Mouse (Mus musculus) left cerebral cortex, postnatal 4 days (tissue): ENCODE data around the gene Olfr1193. TPM values are rescaled to one million over a fixed set of nuclear protein-coding genes. Genes with fewer than 3 reads are reported as not detected.
"Not testable (repeated sequence)": the region's sequence is repeated elsewhere in the genome, so short reads cannot be mapped to it uniquely, and the experiment has no call there.

Experiments used
- DNase-seq: peaks from one replicate; pipeline ENCODE4 v3.0.0-alpha.2; 2022
- intact Hi-C: fragments of 180-260 bp; cut with DNase I; formaldehyde crosslinking; loops from one replicate; pipeline ENCODE4 v1.15.1; 2025
- total RNA-seq, 2 experiments: library from RNA; stranded (reverse); gene quantifications; 2 replicates each; pipeline ENCODE4 v1.2.3; 2021

The Olfr1193 gene
- not detected for total RNA-seq

GRCm38 (mm10) chr2:88675328-88675727, at the start of gene Olfr1193:
TSS of gene Olfr1193 (plus strand) at chr2:88675628.
- intact Hi-C loops, DNase-seq: not testable (repeated sequence)

GRCm38 (mm10) chr2:88640242-88640641, 35.2 kb upstream of the Olfr1193 start, which contains the start of gene Olfr1191-ps1:
TSS of gene Olfr1191-ps1 (plus strand) at chr2:88640542.
- intact Hi-C loops: not testable (repeated sequence)

GRCm38 (mm10) chr2:88648209-88648608, 27.2 kb upstream of the Olfr1193 start, which contains the start of gene Olfr1192-ps1:
TSS of gene Olfr1192-ps1 (plus strand) at chr2:88648509.
- DNase-seq: no peak

More at GRCm38 (mm10) chr2:88640242-88640641, 35.2 kb upstream of the Olfr1193 start, which contains the start of gene Olfr1191-ps1:
- not testable (repeated sequence) for DNase-seq

GRCm38 (mm10) chr2:88689087-88689486, 13.7 kb downstream of the Olfr1193 start, which contains the start of gene Olfr1195:
TSS of gene Olfr1195 (minus strand) at chr2:88689187.
- intact Hi-C loops: no loop called here
- no peak for DNase-seq

More at GRCm38 (mm10) chr2:88648209-88648608, 27.2 kb upstream of the Olfr1193 start, which contains the start of gene Olfr1192-ps1:
- intact Hi-C loops: no loop called here

GRCm38 (mm10) chr2:88704497-88704896, 29.1 kb downstream of the Olfr1193 start, which contains the start of gene Olfr1196:
TSS of gene Olfr1196 (minus strand) at chr2:88704597.
- DNase-seq: no peak
- intact Hi-C loops: no loop called here

Other genes with a start within 250 kb of the Olfr1193 start
- gene Olfr1181, start 249.5 kb upstream of the Olfr1193 start, total RNA-seq: not detected
- gene Gm13757, start 226.5 kb upstream of the Olfr1193 start, total RNA-seq: not detected
- gene Olfr1183, start 220.8 kb upstream of the Olfr1193 start, total RNA-seq: not detected
- not detected for gene Olfr1184, start 192.0 kb upstream of the Olfr1193 start, total RNA-seq
- gene Olfr1185-ps1, start 182.3 kb upstream of the Olfr1193 start, total RNA-seq: not detected
- gene Olfr1186, start 157.1 kb upstream of the Olfr1193 start, total RNA-seq: not detected
- not detected for gene Olfr1188, start 118.7 kb upstream of the Olfr1193 start, total RNA-seq
- not detected for gene Olfr1189, start 89.2 kb upstream of the Olfr1193 start, total RNA-seq
- under 1 TPM in 1 of 2 experiments, not detected in 1; 0.10 TPM for gene Olfr1191-ps1, start 35.1 kb upstream of the Olfr1193 start, total RNA-seq
- gene Olfr1192-ps1, start 27.1 kb upstream of the Olfr1193 start, total RNA-seq: not detected
- gene Olfr1195, start 13.6 kb downstream of the Olfr1193 start, total RNA-seq: not detected
- not detected for gene Olfr1196, start 29.0 kb downstream of the Olfr1193 start, total RNA-seq
- gene Olfr1197, start 56.7 kb downstream of the Olfr1193 start, total RNA-seq: not detected
- not detected for gene Olfr1198, start 75.7 kb downstream of the Olfr1193 start, total RNA-seq
- not detected for gene Olfr1199, start 84.8 kb downstream of the Olfr1193 start, total RNA-seq
- gene Olfr1200, start 94.9 kb downstream of the Olfr1193 start, total RNA-seq: not detected
- not detected for gene Olfr1201, start 117.4 kb downstream of the Olfr1193 start, total RNA-seq
- not detected for gene Olfr1202, start 138.9 kb downstream of the Olfr1193 start, total RNA-seq
- not detected for gene Olfr1205, start 154.1 kb downstream of the Olfr1193 start, total RNA-seq
- not detected for gene Olfr1204, start 173.7 kb downstream of the Olfr1193 start, total RNA-seq
- not detected for gene Olfr1206, start 187.6 kb downstream of the Olfr1193 start, total RNA-seq
- not detected for gene Olfr1208, start 226.7 kb downstream of the Olfr1193 start, total RNA-seq
- not detected for gene Olfr1209, start 239.5 kb downstream of the Olfr1193 start, total RNA-seq